Mouse (Mus musculus) left cerebral cortex, adult 8-10 months (tissue): ENCODE results near the gene Kif2a. TPM values are rescaled to one million over a fixed set of nuclear protein-coding genes. Genes with fewer than 3 reads are reported as not detected.
"Not testable (repeated sequence)": the region's sequence is repeated elsewhere in the genome, so short reads cannot be mapped to it uniquely, and the experiment has no call there.

Source experiments
- DNase-seq, 2 experiments: peaks; one replicate each; pipeline ENCODE4 v3.0.0; 2022; ENCODE audit warnings: low spot score in 2 of 2
- total RNA-seq, 4 experiments: library from RNA; stranded (reverse); gene quantifications; 2 replicates each; pipeline ENCODE4 v1.2.4; 2022

Gene Kif2a
- total RNA-seq, 4 experiments from 2014 or later = 77.4 to 94.3 (median 88.1) TPM

- peak; percentile 73 to 93 for DNase-seq
These were observed 85.4 kb downstream of the Kif2a start, which contains the start of gene Ipo11 for GRCm38 (mm10) chr13:106936256-106937137. Gene Ipo11, minus strand, starts transcription at chr13:106936958.

GRCm38 (mm10) chr13:106935871-106936255 lies 86.1 kb downstream of the Kif2a start:
- no peak for DNase-seq

GRCm38 (mm10) chr13:106929201-106929600 lies 92.7 kb downstream of the Kif2a start:
- no peak for DNase-seq

GRCm38 (mm10) chr13:106928296-106928695 lies 93.6 kb downstream of the Kif2a start:
- no peak for DNase-seq

DNA sequence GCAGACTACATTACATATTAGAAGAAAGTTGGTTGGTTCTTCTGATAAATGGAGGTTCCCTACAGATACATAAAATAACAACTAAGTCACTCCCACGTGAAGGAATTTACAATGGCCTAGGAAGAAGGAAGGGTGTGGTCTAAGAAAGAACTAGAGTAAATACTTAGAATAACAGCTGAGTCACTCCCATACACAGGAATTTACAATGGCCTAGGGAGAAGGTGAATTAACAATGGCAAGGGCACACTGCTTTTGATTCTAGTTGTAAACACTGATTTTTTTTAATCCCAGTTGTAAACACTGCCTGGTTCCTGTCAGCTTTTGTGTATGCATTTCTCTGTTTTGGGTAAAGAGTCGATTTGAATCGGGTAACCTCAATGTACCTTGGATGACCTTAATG lies 96.0 kb downstream of the Kif2a start:
- DNase-seq = not testable (repeated sequence)

- DNase-seq = no peak
These were observed 103.4 kb downstream of the Kif2a start for GRCm38 (mm10) chr13:106918322-106919050.

DNA sequence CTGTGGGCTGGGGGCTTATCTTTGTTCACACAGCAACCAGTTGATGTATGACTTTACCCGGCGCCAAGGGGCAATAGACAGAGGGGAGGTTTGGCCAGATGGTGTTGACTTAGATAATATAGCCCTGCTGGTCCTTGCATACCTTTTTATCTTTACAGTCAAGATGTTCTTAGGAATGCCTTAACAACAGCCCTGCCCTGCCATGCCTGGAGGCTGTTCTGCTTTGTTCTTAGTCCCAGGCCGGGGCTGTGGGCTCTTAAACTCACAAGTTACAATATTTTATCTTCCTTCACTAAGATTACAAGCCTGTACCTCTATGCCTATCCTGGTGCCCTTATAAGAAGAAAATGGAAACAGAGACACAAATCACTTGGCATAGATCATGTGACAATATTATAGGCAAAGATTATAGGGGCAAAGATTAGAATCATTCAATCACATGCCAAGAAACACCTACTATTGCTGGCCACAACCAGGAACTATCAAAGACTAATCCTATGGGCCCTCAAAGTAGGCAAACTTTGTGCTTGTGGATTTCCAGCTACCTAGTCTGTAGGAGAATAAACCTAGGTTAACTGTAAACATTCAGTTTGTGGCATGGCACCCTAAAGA lies 108.7 kb downstream of the Kif2a start:
- no peak for DNase-seq

- DNase-seq = no peak
These were observed 111.8 kb downstream of the Kif2a start for GRCm38 (mm10) chr13:106910096-106910495.

Other genes with a start within 250 kb of the Kif2a start
- 10 to 100 TPM; 58.1 to 74.8 (median 63.8) TPM for gene Ipo11, start 85.2 kb downstream of the Kif2a start, total RNA-seq
- 10 to 100 TPM; 14.8 to 21.6 (median 18.7) TPM for gene Dimt1, start 75.0 kb downstream of the Kif2a start, total RNA-seq